Mouse (Mus musculus): ENCODE data around the gene Kcnj10. TPM values are rescaled to one million over a fixed set of nuclear protein-coding genes. Genes with fewer than 3 reads are reported as not detected.

Gene Kcnj10
- polyA plus RNA-seq, 1 experiment = 17.1 TPM

DNA sequence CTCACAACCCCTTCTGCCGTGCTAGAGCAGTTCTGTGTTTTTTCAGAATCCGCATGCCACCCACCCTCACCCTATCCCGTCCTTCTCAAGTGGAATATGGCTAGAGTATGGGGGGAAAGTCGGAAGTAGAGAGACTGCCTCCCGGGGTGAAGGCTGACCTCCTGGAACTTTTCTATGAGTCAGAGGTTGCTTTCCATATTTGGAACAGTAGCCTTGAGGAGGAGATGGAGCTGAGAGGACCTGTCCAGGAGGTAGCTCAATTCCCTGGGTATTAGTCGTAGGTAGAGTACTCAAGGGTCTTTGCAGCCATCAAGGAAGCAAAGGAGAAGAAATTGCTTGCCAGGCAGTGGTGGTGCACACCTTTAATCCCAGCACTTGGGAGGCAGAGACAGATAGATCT, 11.0 kb downstream of the Kcnj10 start:
- Histone ChIP-seq H3K36me3 (ENCODE audit: control insufficient read depth, insufficient read depth, low read length) (no peaks in the 10 kb centered on the region), H3K27ac (ENCODE audit: insufficient read depth, low read depth, low read length) (peak overlapping the region; percentile 54), H3K4me3 (ENCODE audit: insufficient read depth, low read depth, low read length) (no peak overlapping the region), H3K27me3 (replicated peaks; ENCODE audit: control insufficient read depth, insufficient read depth, low read length) (no peaks in the 10 kb centered on the region), H3K4me1 (ENCODE audit: control insufficient read depth, insufficient read depth, low read length) (peaks cover 3% of the 10 kb centered on the region; the same call in 1 of the 2 replicates)
- no peak for DNase-seq
- TF ChIP-seq POLR2A (IDR thresholded peaks at IDR 0.05; ENCODE audit: low read depth, low read length) (no peak), CTCF (conservative IDR thresholded peaks at IDR 0.05; ENCODE audit: insufficient read depth, insufficient read length, low read depth, low read length) (no peak)
- 53% methylated on average over 6 of the region's 6 CpGs for WGBS

DNA sequence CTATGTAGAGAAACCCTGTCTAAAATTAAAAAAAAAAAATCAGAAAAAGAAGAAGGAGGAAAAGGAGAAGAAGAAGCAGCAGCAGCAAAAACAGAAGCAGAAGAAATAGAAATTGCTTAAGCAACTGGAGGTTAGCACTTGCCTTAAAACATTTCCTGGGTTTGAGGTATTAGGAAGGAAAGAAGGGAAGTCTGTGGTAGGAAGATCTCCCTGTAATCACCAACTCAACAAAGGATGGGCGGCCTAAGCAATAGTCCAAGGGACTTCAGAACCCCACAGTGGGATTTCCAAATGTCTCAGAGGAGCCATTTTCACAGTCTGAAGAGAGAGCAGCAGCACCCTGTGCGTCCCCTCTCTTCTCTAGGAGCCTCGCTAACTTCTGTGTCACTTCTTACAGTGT, 11.4 kb downstream of the Kcnj10 start:
- H3K27me3 ChIP-seq (replicated peaks; ENCODE audit: control insufficient read depth, insufficient read depth, low read length) = no peaks in the 10 kb centered on the region
- DNase-seq = no peak
- no peak overlapping the region for H3K4me3 ChIP-seq (ENCODE audit: insufficient read depth, low read depth, low read length)
- peak overlapping the region; percentile 21; the same call in 1 of the 2 replicates for H3K27ac ChIP-seq (ENCODE audit: insufficient read depth, low read depth, low read length)
- TF ChIP-seq CTCF (conservative IDR thresholded peaks at IDR 0.05; ENCODE audit: insufficient read depth, insufficient read length, low read depth, low read length) (no peak), POLR2A (IDR thresholded peaks at IDR 0.05; ENCODE audit: low read depth, low read length) (no peak)
- no peaks in the 10 kb centered on the region for H3K36me3 ChIP-seq (ENCODE audit: control insufficient read depth, insufficient read depth, low read length)
- WGBS = 73% methylated on average over 3 of the region's 3 CpGs
- peaks cover 3% of the 10 kb centered on the region; the same call in 1 of the 2 replicates for H3K4me1 ChIP-seq (ENCODE audit: control insufficient read depth, insufficient read depth, low read length)

DNA sequence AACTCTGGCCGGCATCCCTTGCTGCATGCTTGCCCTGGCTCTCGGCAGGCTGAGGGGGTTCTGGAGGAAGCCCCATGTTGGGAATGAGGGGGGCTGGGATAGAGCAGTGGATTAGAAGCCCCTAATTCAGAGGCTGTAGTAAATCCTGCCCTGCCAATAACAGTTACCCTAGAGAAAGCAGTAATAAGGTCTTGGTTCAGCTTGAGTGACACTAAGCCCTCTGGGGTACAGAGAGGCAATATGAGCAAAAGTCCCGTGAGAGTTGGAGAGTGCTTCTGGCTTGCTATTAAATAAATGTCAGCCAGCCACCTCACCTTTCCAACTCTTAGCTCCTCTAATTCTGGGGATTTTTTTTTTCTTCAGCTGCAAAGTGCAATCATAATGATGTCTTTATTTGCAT, 14.3 kb downstream of the Kcnj10 start:
- peaks cover under 1% of the 10 kb centered on the region; the same call in 1 of the 2 replicates for H3K4me1 ChIP-seq (ENCODE audit: control insufficient read depth, insufficient read depth, low read length)
- 59% methylated on average over 3 of the region's 3 CpGs for WGBS
- no peak overlapping the region for H3K4me3 ChIP-seq (ENCODE audit: insufficient read depth, low read depth, low read length)
- TF ChIP-seq POLR2A (IDR thresholded peaks at IDR 0.05; ENCODE audit: low read depth, low read length) (no peak), CTCF (conservative IDR thresholded peaks at IDR 0.05; ENCODE audit: insufficient read depth, insufficient read length, low read depth, low read length) (no peak)
- no peaks in the 10 kb centered on the region for H3K27me3 ChIP-seq (replicated peaks; ENCODE audit: control insufficient read depth, insufficient read depth, low read length)
- H3K36me3 ChIP-seq (ENCODE audit: control insufficient read depth, insufficient read depth, low read length) = no peaks in the 10 kb centered on the region
- no peak for DNase-seq
- 0 out of 2 replicates have a peak overlapping the region, but pooled peaks have one; percentile 27 for H3K27ac ChIP-seq (ENCODE audit: insufficient read depth, low read depth, low read length)

DNA sequence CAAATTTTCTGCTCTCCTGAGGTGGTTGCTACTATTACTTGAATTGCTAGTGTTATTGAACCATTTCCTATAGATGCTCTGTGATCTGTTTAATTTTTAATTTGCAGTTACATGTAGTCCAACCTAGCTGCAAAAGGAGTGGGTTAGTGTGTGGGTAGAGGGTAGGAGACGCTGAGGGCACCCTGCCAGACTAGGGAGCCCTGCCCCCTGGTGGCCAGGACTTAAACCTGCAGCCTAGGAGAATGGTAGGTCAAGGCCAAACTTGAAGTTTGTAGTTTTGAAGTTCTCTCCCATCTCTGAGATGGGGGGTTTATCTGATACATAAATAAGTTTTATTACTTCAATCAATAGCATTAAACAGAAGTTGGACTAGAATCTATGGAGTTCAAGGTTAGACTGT, 16.5 kb downstream of the Kcnj10 start:
- 0% methylated on average over 1 of the region's 1 CpGs for WGBS
- Histone ChIP-seq H3K4me1 (ENCODE audit: control insufficient read depth, insufficient read depth, low read length) (no peaks in the 10 kb centered on the region; the same call in 1 of the 2 replicates), H3K4me3 (ENCODE audit: insufficient read depth, low read depth, low read length) (no peak overlapping the region), H3K27ac (ENCODE audit: insufficient read depth, low read depth, low read length) (no peak overlapping the region), H3K27me3 (replicated peaks; ENCODE audit: control insufficient read depth, insufficient read depth, low read length) (no peaks in the 10 kb centered on the region), H3K36me3 (ENCODE audit: control insufficient read depth, insufficient read depth, low read length) (no peaks in the 10 kb centered on the region)
- TF ChIP-seq CTCF (conservative IDR thresholded peaks at IDR 0.05; ENCODE audit: insufficient read depth, insufficient read length, low read depth, low read length) (peak; percentile 87), POLR2A (IDR thresholded peaks at IDR 0.05; ENCODE audit: low read depth, low read length) (no peak)
- peak; percentile 67 for DNase-seq

DNA sequence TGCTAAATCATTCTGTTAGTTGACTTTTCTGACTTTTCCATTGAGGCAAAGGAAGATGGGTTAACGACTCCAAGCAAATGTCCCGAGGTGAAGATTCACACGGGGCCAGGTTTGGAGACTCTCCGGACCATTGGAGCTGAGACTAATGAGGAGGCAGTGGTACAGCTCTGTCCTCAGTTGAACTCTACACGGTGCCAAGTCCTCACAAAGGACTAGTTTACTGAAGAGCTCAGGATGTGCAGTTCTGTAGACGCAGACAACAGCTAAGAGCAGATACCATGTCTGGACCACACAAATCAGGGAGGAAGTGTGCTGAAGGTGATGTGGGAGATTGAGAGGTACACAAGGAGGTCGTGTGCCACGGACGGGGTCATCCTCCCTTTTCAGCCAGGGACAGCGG, 17.3 kb downstream of the Kcnj10 start:
- Histone ChIP-seq H3K36me3 (ENCODE audit: control insufficient read depth, insufficient read depth, low read length) (no peaks in the 10 kb centered on the region), H3K4me1 (ENCODE audit: control insufficient read depth, insufficient read depth, low read length) (no peaks in the 10 kb centered on the region; the same call in 1 of the 2 replicates), H3K27me3 (replicated peaks; ENCODE audit: control insufficient read depth, insufficient read depth, low read length) (no peaks in the 10 kb centered on the region), H3K4me3 (ENCODE audit: insufficient read depth, low read depth, low read length) (no peak overlapping the region), H3K27ac (ENCODE audit: insufficient read depth, low read depth, low read length) (no peak overlapping the region)
- WGBS = 47% methylated on average over 10 of the region's 10 CpGs
- DNase-seq = no peak
- TF ChIP-seq POLR2A (IDR thresholded peaks at IDR 0.05; ENCODE audit: low read depth, low read length) (no peak), CTCF (conservative IDR thresholded peaks at IDR 0.05; ENCODE audit: insufficient read depth, insufficient read length, low read depth, low read length) (no peak)

DNA sequence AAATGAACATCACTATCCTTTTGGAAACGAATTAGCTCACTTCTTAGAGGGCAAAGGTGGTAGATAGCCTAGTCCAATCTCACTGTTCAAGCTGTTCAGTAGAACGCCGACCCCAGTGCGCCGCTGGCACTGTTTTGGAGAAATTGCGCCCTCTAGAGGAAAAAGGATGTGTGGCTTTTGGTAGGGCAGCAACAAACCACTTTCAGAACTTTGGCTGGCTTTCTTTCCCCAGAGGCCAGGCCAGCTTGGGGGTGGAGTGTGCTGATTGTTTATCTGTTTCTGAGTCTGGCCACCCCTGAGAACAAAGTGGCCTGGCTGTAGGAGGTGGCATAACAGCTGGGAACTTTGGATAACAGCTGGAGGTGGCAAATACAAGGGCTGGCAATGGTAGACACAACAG, 23.7 kb downstream of the Kcnj10 start:
- peak; percentile 67 for TF ChIP-seq CTCF (conservative IDR thresholded peaks at IDR 0.05; ENCODE audit: insufficient read depth, insufficient read length, low read depth, low read length)
- no peak for TF ChIP-seq POLR2A (IDR thresholded peaks at IDR 0.05; ENCODE audit: low read depth, low read length)
- Histone ChIP-seq H3K36me3 (ENCODE audit: control insufficient read depth, insufficient read depth, low read length) (no peaks in the 10 kb centered on the region), H3K4me3 (ENCODE audit: insufficient read depth, low read depth, low read length) (no peak overlapping the region), H3K27ac (ENCODE audit: insufficient read depth, low read depth, low read length) (no peak overlapping the region), H3K27me3 (replicated peaks; ENCODE audit: control insufficient read depth, insufficient read depth, low read length) (no peaks in the 10 kb centered on the region), H3K4me1 (ENCODE audit: control insufficient read depth, insufficient read depth, low read length) (no peaks in the 10 kb centered on the region)
- peak; percentile 60 for DNase-seq
- WGBS = 13% methylated on average over 6 of the region's 6 CpGs

DNA sequence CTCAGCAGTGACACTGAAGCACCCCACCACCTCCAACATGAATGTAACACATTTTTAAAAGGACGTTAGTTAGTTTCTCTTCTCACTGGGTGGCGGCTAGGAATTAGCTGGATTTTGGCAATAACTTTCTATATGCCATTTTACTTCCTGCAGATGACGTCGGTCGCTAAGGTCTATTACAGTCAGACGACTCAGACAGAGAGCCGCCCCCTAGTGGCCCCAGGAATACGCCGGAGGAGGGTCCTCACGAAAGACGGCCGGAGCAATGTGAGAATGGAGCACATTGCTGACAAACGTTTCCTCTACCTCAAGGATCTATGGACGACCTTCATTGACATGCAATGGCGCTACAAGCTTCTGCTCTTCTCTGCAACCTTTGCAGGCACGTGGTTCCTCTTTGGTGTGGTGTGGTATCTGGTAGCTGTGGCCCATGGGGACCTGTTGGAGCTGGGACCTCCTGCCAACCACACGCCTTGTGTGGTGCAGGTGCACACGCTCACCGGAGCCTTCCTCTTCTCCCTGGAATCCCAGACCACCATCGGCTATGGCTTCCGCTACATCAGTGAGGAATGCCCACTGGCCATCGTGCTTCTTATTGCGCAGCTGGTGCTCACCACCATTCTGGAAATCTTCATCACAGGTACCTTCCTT, 27.9 kb downstream of the Kcnj10 start:
- 36% methylated on average over 23 of the region's 23 CpGs for WGBS
- H3K4me3 ChIP-seq (ENCODE audit: insufficient read depth, low read depth, low read length) = no peak overlapping the region
- no peak overlapping the region for H3K27ac ChIP-seq (ENCODE audit: insufficient read depth, low read depth, low read length)
- peak; percentile 46; the same call in 1 of the 2 replicates for TF ChIP-seq CTCF (conservative IDR thresholded peaks at IDR 0.05; ENCODE audit: insufficient read depth, insufficient read length, low read depth, low read length)
- no peak for TF ChIP-seq POLR2A (IDR thresholded peaks at IDR 0.05; ENCODE audit: low read depth, low read length)
- no peaks in the 10 kb centered on the region for H3K36me3 ChIP-seq (ENCODE audit: control insufficient read depth, insufficient read depth, low read length)
- H3K4me1 ChIP-seq (ENCODE audit: control insufficient read depth, insufficient read depth, low read length) = no peaks in the 10 kb centered on the region
- peak; percentile 34 for DNase-seq
- no peaks in the 10 kb centered on the region for H3K27me3 ChIP-seq (replicated peaks; ENCODE audit: control insufficient read depth, insufficient read depth, low read length)
